Mouse (Mus musculus) liver, adult (tissue): ENCODE results near the gene Col9a2.

Experiments used
- GATA4 ChIP-seq: IDR thresholded peaks from 2 replicates; pipeline ENCODE4 v1.6.1; 2014; ENCODE audit warnings: mild to moderate bottlenecking, low read length; ENCODE audit not compliant: insufficient replicate concordance

Col9a2 gene

DNA sequence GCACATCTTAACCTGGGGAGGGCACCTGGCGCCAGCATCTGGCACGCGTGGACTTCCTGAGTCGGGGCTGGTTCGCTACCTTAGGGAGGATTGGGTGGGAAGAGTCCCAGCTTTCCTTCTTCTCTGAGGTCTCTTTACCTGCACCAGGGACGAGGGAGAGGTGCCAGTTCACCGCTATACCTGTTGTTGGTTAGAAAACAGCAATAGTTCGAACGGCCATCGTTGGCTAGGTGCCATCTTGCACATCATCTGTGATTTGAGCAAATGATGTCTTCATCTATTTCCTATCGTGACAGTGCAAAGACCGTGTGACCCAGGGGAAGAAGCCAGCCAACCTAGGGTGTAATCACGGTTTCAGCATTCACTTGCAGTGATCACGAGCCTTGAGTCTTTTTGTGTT lies 1.1 kb downstream of the Col9a2 start:
- TF ChIP-seq GATA4: no peak

DNA sequence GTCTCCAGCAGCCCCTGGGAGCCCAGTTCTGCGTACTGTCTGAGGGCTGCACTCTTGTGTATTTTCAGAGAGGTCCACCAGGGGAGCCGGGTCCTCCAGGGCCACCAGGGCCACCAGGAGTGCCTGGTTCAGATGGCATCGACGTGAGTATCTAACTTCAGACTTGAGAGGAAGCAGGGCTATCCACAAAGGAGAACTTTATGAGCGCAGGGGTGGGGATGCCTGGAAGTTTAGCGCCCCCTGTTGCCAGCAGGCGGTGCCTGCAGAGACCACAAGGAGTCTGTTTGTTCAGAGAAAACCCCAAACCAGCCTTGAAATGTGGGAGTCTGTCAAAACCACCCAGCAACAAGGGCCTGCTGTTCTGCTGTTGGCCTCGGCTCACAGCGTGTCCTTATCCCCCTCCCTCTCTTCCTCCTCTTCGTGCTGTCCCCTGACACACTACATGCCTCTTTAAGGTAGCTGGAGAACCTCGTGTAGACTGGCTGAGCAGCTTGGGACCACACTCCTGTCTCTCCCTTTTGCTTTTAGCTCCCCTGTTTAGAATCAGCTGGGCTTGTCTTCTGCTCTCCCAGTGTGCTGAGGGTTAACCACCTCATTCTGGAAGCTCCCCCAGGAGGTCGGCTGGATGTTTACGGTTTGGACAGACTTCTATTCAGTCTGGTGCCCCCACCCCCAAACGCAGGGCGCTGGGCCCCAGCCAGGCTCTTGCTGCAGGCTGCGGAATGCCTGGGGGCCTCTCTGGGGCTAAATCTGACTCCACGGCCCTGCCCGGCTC lies 1.9 kb downstream of the Col9a2 start:
- no peak for TF ChIP-seq GATA4

DNA sequence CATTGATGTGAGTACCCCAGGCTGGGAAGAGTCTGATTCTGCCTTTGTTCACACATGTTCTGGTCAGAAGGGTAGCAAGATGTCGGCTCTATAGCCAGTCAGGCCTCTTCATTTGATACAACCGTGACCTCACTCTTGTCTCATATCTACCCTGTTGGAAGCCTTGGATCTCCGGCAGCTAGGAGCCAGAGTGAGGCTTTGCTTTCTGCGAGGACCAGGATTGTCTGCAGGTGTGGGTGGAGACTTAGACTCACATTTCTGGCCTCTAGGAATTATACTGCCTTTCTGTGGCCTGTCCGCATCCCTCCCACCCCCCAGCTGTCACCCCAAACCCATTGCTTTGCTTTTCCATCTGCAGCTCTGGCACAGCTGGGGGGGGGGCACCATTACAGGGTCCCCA lies 3.3 kb downstream of the Col9a2 start:
- TF ChIP-seq GATA4: no peak

GRCm38 (mm10) chr4:121042946-121043345 lies 3.8 kb downstream of the Col9a2 start:
- no peak for TF ChIP-seq GATA4

- no peak for TF ChIP-seq GATA4
Observed at GRCm38 (mm10) chr4:121051863-121052262, 12.7 kb downstream of the Col9a2 start.

DNA sequence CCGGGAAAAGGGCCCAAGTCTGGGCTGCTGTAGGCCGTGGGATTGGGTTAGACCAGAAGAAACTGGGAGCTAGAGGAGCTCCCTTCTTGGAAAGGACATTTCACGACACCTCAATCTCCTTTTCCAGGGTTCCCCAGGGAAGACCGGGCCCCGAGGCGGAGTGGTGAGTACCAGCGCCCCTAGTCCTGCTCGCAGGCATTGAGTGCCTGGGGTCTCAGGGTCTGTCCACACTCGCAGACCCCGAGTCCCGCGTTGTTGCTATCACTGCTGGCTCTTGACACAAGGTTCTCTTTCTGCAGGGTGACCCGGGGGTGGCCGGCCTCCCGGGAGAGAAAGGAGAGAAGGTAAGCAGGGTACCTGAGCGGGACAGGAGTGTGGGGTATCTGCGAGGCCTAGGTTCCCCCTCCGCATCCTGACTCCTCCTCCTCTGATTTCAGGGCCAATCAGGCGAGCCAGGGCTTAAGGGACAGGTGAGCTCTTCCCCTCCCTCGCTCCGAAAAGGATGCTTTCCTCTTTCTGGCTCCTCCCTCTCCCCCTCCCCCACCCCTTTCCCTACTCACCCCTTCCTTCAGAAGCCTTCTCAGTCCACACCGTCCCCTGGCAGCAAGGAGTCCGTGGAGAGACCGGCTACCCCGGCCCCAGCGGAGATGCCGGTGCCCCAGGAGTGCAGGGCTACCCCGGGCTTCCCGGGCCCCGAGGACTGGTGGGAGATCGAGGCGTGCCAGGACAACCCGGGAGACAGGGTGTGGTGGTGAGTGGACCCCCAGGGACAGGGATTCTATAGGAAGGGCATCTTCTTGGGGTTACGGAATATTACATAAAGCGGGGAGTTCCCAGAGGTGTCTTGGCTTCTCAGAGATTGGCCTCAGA lies 13.5 kb downstream of the Col9a2 start:
- TF ChIP-seq GATA4: no peak

DNA sequence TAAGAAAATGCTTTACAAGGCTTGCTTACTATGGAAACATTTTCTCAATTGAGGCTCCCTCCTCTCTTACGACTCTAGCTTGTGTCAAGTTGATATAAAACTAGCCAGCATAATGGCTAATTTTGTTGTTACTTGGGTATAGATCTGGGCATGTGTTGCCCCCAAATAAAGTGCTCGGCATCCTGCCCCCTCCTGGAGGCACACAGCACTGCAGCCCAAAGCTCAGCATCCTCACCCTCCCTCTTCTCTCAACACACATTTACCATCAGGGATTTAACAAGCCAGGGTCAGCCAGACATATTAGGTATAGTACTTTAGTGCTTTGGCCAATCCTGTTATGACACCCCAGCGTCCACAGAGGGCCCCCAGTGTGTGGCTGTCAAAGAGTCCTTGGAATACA lies 17.2 kb downstream of the Col9a2 start:
- no peak for TF ChIP-seq GATA4

- no peak for TF ChIP-seq GATA4
Observed at GRCm38 (mm10) chr4:121057032-121057431, 17.8 kb downstream of the Col9a2 start.

DNA sequence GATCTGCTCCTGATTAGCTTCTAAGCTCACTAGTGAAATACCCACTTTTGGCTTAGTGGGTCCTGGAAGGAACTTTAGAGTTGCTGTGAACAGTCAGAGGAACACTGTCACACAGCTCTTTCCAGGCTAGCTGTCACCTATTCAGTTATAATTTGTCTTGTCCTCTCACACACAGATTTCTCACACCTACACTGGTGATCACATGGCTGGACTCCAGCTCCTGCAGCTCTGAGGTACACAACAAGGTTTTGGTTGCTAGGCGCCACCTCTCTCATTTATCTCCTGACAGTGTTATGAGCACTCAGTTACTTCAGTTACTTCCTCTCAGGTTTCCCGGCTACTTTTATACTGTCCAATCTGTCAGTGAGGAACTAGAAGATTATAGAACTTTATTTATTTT lies 26.2 kb downstream of the Col9a2 start:
- no peak for TF ChIP-seq GATA4

DNA sequence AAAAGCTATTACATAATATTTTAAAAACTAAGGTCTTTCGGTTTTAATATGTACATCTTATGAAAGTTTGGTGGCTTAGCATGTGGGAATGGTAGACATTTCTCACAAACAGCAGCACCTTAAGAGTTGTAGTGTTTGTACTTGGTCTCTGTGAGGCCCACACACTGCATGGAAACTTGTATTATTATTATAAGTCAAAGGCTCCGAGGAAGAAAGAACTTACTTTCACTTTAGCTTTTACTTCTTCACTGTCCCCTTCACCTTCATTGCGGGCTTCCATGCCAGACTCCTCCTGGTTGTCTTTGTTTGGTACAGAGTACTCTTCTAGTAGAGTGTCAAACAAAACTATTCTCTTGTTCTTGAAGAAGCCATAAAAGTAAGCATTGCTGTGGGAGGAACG lies 35.1 kb downstream of the Col9a2 start:
- no peak for TF ChIP-seq GATA4

DNA sequence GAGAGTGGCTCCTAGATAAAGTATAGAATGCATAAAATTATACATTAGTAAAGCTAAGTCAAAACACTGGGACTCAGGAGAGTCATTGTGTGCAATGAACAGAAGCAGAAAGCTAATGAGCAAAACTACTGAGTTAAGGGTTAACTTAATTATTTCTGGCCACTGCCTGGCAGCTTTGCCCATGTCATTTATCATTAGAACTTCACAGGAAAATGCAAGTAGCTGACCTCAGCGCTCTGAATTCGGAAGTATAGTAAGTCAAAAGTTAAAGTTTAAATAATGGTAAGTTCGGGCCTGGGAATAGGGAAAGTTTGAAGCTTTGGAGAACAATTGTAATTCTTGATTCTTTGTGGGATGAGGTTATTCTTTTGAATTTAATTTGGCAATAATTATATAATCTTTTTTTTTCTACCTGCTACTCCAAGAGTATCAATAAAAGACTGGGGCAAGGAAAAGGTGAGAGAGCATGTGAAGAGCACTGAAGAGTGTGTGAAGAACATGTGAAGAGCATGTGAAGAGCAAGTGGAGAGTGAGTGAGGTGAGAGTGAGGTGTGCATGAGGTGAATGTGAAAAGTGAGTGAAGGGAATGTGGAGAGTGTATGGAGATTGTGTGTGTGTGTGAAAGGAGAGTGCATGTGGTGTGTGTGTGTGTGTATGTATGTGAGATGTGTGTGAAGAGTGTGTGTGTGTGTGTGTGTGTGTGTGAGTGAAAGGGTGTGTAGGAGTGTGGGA lies 38.9 kb downstream of the Col9a2 start:
- TF ChIP-seq GATA4: no peak

- TF ChIP-seq GATA4: no peak
Observed at GRCm38 (mm10) chr4:121080395-121080794, 41.2 kb downstream of the Col9a2 start.

GRCm38 (mm10) chr4:121084506-121084905 lies 45.3 kb downstream of the Col9a2 start:
- no peak for TF ChIP-seq GATA4

- no peak for TF ChIP-seq GATA4
Observed at GRCm38 (mm10) chr4:121088696-121089095, 49.5 kb downstream of the Col9a2 start.

GRCm38 (mm10) chr4:121090211-121090610 lies 51.0 kb downstream of the Col9a2 start:
- TF ChIP-seq GATA4: no peak
